ENCODE assay signal across 19 mouse cellular contexts in the genomic region with DNA sequence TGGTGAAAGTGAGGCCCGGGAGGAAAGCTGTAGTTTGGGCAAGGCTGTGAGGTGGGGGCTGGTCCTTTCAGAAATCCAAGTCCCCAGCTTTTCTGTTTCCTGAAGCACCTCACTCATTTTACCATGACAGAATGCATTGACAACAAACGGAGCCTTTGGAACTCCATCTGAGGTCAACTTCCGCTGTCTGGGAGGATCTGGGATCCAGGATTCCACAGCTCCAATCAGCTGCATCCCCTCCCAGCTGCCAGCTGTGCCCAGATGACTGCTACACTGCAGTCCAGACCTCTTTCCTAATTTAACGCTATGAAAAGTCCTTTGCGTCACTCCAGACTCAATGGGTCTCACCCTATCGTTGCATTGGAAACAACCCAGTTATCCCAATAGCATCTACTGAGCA. TPM values are rescaled to one million over a fixed set of nuclear protein-coding genes. Genes with fewer than 3 reads are reported as not detected.
"Had no signal": no experiment of that assay in that cellular context is flagged by ENCODE, and none has a peak within 500 bp of the region (broad histone marks: within the 10 kb centered on the region; RNA-seq: fewer than 3 reads in every experiment).

No protein-coding gene starts in this region.

- H3K36me3 ChIP-seq: limb, embryonic 10.5 days; limb, embryonic 13.5 days; liver, embryonic 12.5 days; liver, embryonic 15.5 days; midbrain, embryonic 12.5 days; neural tube, embryonic 13.5 days had no signal

- ATAC-seq: hindbrain, postnatal 0 days; inflammation-experienced regulatory T-cells, adult 6 months; intestine, embryonic 16.5 days; liver, embryonic 12.5 days; midbrain, embryonic 16.5 days had no signal

- DNase-seq: kidney, adult 18-20 months; kidney, adult 9 months; kidney, postnatal 14 days; kidney, postnatal 4 days; layer of hippocampus, postnatal 36 days; liver; thymus, adult 18-20 months; thymus, postnatal 36 days had no signal

- H3K4me3 ChIP-seq: limb, embryonic 10.5 days; limb, embryonic 13.5 days; liver, embryonic 12.5 days; liver, embryonic 15.5 days; midbrain, embryonic 12.5 days; myocyte; neural tube, embryonic 13.5 days had no signal

- H3K9ac ChIP-seq: limb, embryonic 13.5 days; liver, embryonic 12.5 days; liver, embryonic 15.5 days; midbrain, embryonic 12.5 days; neural tube, embryonic 13.5 days had no signal

- H3K4me1 ChIP-seq: limb, embryonic 10.5 days; limb, embryonic 13.5 days; midbrain, embryonic 12.5 days had no signal

- H3K9me3 ChIP-seq: limb, embryonic 10.5 days; limb, embryonic 13.5 days; liver, embryonic 12.5 days; liver, embryonic 15.5 days; midbrain, embryonic 12.5 days; neural tube, embryonic 13.5 days had no signal

- H3K27ac ChIP-seq: hindbrain, postnatal 0 days; limb, embryonic 10.5 days; limb, embryonic 13.5 days; midbrain, embryonic 12.5 days; neural tube, embryonic 13.5 days had no signal

- H3K27me3 ChIP-seq: limb, embryonic 13.5 days; liver, embryonic 12.5 days; liver, embryonic 15.5 days; midbrain, embryonic 12.5 days; neural tube, embryonic 13.5 days had no signal

- H3K4me2 ChIP-seq: limb, embryonic 13.5 days; liver, embryonic 12.5 days; liver, embryonic 15.5 days; midbrain, embryonic 12.5 days; neural tube, embryonic 13.5 days had no signal

RNA-seq across cellular contexts. Expression of a gene that starts 49.7 kb away (rescaled TPM):
- polyA plus RNA-seq: inflammation-experienced regulatory T-cells, adult 6 months had no signal
